Mouse (Mus musculus) midbrain, embryonic 15.5 days (tissue): Measurements from ENCODE around the gene Unc13d. TPM values are rescaled to one million over a fixed set of nuclear protein-coding genes. Genes with fewer than 3 reads are reported as not detected.

Experiments used
- ATAC-seq: fragments of 200-750 bp; cut with Nextera tagmentation; replicated peaks from 2 replicates; pipeline ENCODE4 v1.8.0; 2017; ENCODE audit warnings: moderate TSS enrichment
- H3K27ac ChIP-seq: fragments of 300-500 bp; sonication (generic); 2 replicates; pipeline ENCODE4 v1.5.1; 2015; ENCODE audit warnings: mild to moderate bottlenecking, inconsistent platforms
- H3K27me3 ChIP-seq: fragments of 300-500 bp; sonication (generic); replicated peaks from 2 replicates; pipeline ENCODE4 v1.6.1; 2015; ENCODE audit warnings: inconsistent platforms
- H3K36me3 ChIP-seq: fragments of 300-500 bp; sonication (generic); replicated peaks from 2 replicates; pipeline ENCODE4 v1.6.1; 2015; ENCODE audit warnings: inconsistent platforms
- H3K4me1 ChIP-seq: fragments of 300-500 bp; sonication (generic); 2 replicates; pipeline ENCODE4 v1.6.1; 2015; ENCODE audit warnings: inconsistent platforms
- H3K4me2 ChIP-seq: fragments of 300-500 bp; sonication (generic); 2 replicates; pipeline ENCODE4 v1.6.1; 2015; ENCODE audit warnings: inconsistent platforms, mild to moderate bottlenecking, moderate library complexity
- H3K4me3 ChIP-seq: fragments of 300-500 bp; sonication (generic); 2 replicates; pipeline ENCODE4 v1.5.1; 2015; ENCODE audit warnings: mild to moderate bottlenecking, inconsistent platforms
- H3K9ac ChIP-seq: fragments of 300-500 bp; sonication (generic); 2 replicates; pipeline ENCODE4 v1.6.1; 2015; ENCODE audit warnings: mild to moderate bottlenecking, inconsistent platforms
- H3K9me3 ChIP-seq: fragments of 300-500 bp; sonication (generic); 2 replicates; pipeline ENCODE4 v1.6.1; 2016; ENCODE audit warnings: inconsistent platforms
- WGBS: fragments of 180-500 bp; shearing (Covaris S2); methylation state at CpG from one replicate; pipeline ENCODE4 v1.1.7; 2015; ENCODE audit warnings: mixed read lengths; 5-methylcytosine and 5-hydroxymethylcytosine counted together
- polyA plus RNA-seq: library from polyadenylated mRNA; unstranded; fragments of >200 nt; fragmentation: Nextera tagmentation; extraction: Ambion mirVana; gene quantifications from 2 replicates; pipeline ENCODE4 v1.2.1, GENCODE M21; 2015

Gene Unc13d
- polyA plus RNA-seq, 1 experiment from 2014 or later = 0.70 TPM

- no peaks in the 10 kb centered on the region for H3K27me3 ChIP-seq
- peak within 1 kb of the TSS; percentile 82 for H3K27ac ChIP-seq
- H3K36me3 ChIP-seq = peaks cover 14% of the 10 kb centered on the region; the same call in 1 of the 2 replicates
- H3K9ac ChIP-seq = peak within 1 kb of the TSS; percentile 33
- peaks cover 17% of the 10 kb centered on the region for H3K4me1 ChIP-seq
- H3K9me3 ChIP-seq = no peaks in the 10 kb centered on the region
- WGBS = 4% methylated on average over 39 of the region's 43 CpGs
- peak within 1 kb of the TSS; percentile 50 for H3K4me3 ChIP-seq
- peak within 1 kb of the TSS; percentile 56 for H3K4me2 ChIP-seq
- ATAC-seq = peak; percentile 97
Measured at GRCm38 (mm10) chr11:116086258-116087193, 8.8 kb upstream of the Unc13d start, which contains the start of gene Wbp2. Gene Wbp2, minus strand, starts transcription at chr11:116086995.

DNA sequence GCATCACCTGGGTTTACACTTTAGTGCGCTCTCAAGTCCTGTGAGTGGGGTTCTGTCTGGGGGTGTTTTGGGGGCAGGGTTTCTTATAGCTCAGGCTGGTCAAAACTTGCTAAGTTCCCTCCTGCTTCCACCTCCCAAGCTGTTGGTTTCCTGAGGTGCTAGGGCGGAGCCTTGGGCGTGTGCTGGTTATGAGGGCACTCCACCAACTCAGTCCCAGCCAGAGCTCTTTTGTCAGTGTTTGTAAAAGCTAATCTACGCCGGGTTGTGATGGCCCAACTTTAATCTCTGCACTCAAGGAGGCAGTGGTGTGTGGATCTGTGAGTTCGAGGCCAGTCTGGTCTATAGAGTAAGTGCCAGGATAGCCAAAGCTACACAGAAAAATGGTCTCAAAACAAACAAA is 6.4 kb upstream of the Unc13d start:
- H3K27me3 ChIP-seq = no peaks in the 10 kb centered on the region
- H3K27ac ChIP-seq = no peak overlapping the region
- no peak overlapping the region for H3K9ac ChIP-seq
- no peaks in the 10 kb centered on the region for H3K9me3 ChIP-seq
- H3K4me3 ChIP-seq = no peak overlapping the region
- no peak for ATAC-seq
- H3K36me3 ChIP-seq = peaks cover 33% of the 10 kb centered on the region
- H3K4me1 ChIP-seq = peaks cover 18% of the 10 kb centered on the region
- no peak overlapping the region for H3K4me2 ChIP-seq
- 92% methylated on average over 6 of the region's 6 CpGs for WGBS

DNA sequence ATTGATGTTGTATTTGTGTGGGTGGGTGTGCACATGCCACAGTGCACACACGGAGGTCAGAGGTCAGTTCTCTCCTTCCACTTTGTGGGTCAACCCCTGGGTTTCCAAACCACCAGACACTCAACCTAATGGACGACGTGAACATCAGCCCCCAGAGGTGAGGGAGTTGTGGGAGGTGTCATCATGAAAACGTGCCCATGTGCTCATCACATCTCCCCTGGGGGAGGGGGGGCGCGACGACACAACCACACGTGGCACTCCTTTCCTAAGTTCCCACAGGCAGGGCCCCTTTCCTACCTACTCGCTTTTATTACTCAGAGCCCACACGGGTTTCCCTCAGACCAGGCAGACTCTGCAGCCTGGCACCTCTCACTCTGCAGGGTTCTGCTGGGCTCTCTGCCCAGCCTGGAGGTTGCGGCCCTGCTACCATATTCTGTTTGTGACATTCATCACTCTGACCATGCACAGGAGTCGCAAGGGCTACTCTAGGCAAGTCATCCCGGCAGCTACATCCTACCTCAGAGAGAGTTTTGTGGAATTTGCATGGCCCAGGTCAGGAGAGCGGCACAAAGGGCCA is 5.4 kb upstream of the Unc13d start:
- H3K4me3 ChIP-seq = no peak overlapping the region
- H3K27me3 ChIP-seq = no peaks in the 10 kb centered on the region
- no peaks in the 10 kb centered on the region for H3K9me3 ChIP-seq
- no peak overlapping the region for H3K4me2 ChIP-seq
- WGBS = 91% methylated on average over 14 of the region's 14 CpGs
- peaks cover 28% of the 10 kb centered on the region for H3K4me1 ChIP-seq
- ATAC-seq = no peak
- peaks cover 36% of the 10 kb centered on the region for H3K36me3 ChIP-seq
- no peak overlapping the region for H3K27ac ChIP-seq
- no peak overlapping the region for H3K9ac ChIP-seq

GRCm38 (mm10) chr11:116081081-116081480 is 3.3 kb upstream of the Unc13d start:
- ATAC-seq = no peak
- no peaks in the 10 kb centered on the region for H3K9me3 ChIP-seq
- H3K27ac ChIP-seq = no peak overlapping the region
- no peaks in the 10 kb centered on the region for H3K27me3 ChIP-seq
- H3K4me3 ChIP-seq = no peak overlapping the region
- no peak overlapping the region for H3K9ac ChIP-seq
- WGBS = 76% methylated on average over 6 of the region's 6 CpGs
- peaks cover 36% of the 10 kb centered on the region for H3K36me3 ChIP-seq
- peaks cover 23% of the 10 kb centered on the region for H3K4me1 ChIP-seq
- no peak overlapping the region for H3K4me2 ChIP-seq

GRCm38 (mm10) chr11:116079511-116079910 is 1.8 kb upstream of the Unc13d start:
- no peak overlapping the region for H3K27ac ChIP-seq
- H3K4me1 ChIP-seq = peaks cover 13% of the 10 kb centered on the region
- H3K27me3 ChIP-seq = no peaks in the 10 kb centered on the region
- peaks cover 36% of the 10 kb centered on the region for H3K36me3 ChIP-seq
- no peak overlapping the region for H3K4me3 ChIP-seq
- no peak overlapping the region for H3K4me2 ChIP-seq
- H3K9ac ChIP-seq = no peak overlapping the region
- 77% methylated on average over 10 of the region's 10 CpGs for WGBS
- ATAC-seq = no peak
- no peaks in the 10 kb centered on the region for H3K9me3 ChIP-seq

- Histone ChIP-seq H3K36me3 (peaks cover 34% of the 10 kb centered on the region), H3K4me3 (no peak overlapping the region), H3K9me3 (no peaks in the 10 kb centered on the region), H3K27ac (no peak overlapping the region), H3K9ac (no peak overlapping the region), H3K27me3 (no peaks in the 10 kb centered on the region), H3K4me2 (peak overlapping the region; percentile 49; the same call in 1 of the 2 replicates), H3K4me1 (peaks cover 13% of the 10 kb centered on the region)
- 17% methylated on average over 10 of the region's 10 CpGs for WGBS
- ATAC-seq = no peak
Measured at GRCm38 (mm10) chr11:116078676-116079320, 1.0 kb upstream of the Unc13d start.

DNA sequence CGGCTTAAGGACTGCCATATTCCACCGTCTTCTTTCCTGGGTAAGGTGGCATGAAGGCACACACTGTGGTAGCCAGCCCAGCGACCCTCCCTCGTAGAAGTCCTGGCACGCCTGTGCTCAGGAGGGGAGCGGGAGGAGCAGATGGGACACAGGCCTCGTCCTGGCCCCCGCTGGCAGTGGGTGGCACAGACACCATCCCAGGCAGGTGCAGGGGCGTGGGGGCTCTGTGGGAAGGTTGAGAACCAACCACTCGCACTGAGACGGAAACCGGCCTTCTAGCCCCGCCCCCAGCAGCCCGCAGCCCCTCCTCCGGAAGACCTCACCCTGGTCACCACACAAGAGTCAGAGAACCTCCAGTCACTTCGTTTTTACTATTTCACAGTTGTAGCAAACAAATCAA is 460 bp upstream of the Unc13d start:
- Histone ChIP-seq H3K27ac (peak overlapping the region; percentile 55; the same call in 1 of the 2 replicates), H3K36me3 (peaks cover 29% of the 10 kb centered on the region), H3K9me3 (no peaks in the 10 kb centered on the region), H3K27me3 (no peaks in the 10 kb centered on the region), H3K4me3 (peak overlapping the region; percentile 23), H3K4me1 (peaks cover 13% of the 10 kb centered on the region), H3K4me2 (peak overlapping the region; percentile 49), H3K9ac (peak overlapping the region; percentile 45)
- peak; percentile 51; the same call in 1 of the 2 replicates for ATAC-seq
- 9% methylated on average over 15 of the region's 16 CpGs for WGBS

- H3K27me3 ChIP-seq = no peaks in the 10 kb centered on the region
- H3K9ac ChIP-seq = no peak overlapping the region
- H3K9me3 ChIP-seq = no peaks in the 10 kb centered on the region
- H3K4me3 ChIP-seq = no peak overlapping the region
- peaks cover 13% of the 10 kb centered on the region for H3K4me1 ChIP-seq
- peaks cover 22% of the 10 kb centered on the region for H3K36me3 ChIP-seq
- no peak overlapping the region for H3K27ac ChIP-seq
- WGBS = 91% methylated on average over 7 of the region's 7 CpGs
- no peak for ATAC-seq
- H3K4me2 ChIP-seq = no peak overlapping the region
Measured at GRCm38 (mm10) chr11:116076836-116077235, 925 bp downstream of the Unc13d start.

DNA sequence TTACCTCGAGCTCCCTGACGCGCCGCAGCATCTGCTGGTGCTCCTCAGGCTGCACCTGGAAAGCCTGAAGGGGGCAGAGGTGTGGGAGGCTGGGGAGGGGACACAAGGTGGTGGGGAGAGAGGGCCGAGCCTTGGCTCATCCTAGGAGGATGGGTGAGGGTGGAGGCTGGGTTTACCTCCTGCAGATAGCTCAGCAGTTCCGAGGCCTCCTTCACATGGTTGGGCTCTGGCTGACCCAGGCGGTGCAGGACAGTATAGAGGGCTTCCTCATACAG is 1.6 kb downstream of the Unc13d start:
- ATAC-seq = no peak
- H3K9ac ChIP-seq = no peak overlapping the region
- no peaks in the 10 kb centered on the region for H3K9me3 ChIP-seq
- peaks cover 13% of the 10 kb centered on the region for H3K4me1 ChIP-seq
- H3K27me3 ChIP-seq = no peaks in the 10 kb centered on the region
- 61% methylated on average over 7 of the region's 7 CpGs for WGBS
- H3K4me2 ChIP-seq = no peak overlapping the region
- H3K4me3 ChIP-seq = no peak overlapping the region
- no peak overlapping the region for H3K27ac ChIP-seq
- peaks cover 20% of the 10 kb centered on the region for H3K36me3 ChIP-seq

- ATAC-seq = no peak
- 52% methylated on average over 20 of the region's 20 CpGs for WGBS
- no peak overlapping the region for H3K4me2 ChIP-seq
Measured at GRCm38 (mm10) chr11:116075539-116076265, 2.1 kb downstream of the Unc13d start.

GRCm38 (mm10) chr11:116074436-116074991 is 3.2 kb downstream of the Unc13d start:
- ATAC-seq = no peak
- no peak overlapping the region for H3K4me2 ChIP-seq
- 64% methylated on average over 7 of the region's 7 CpGs for WGBS
- H3K27me3 ChIP-seq = no peaks in the 10 kb centered on the region
- H3K27ac ChIP-seq = no peak overlapping the region
- H3K4me3 ChIP-seq = no peak overlapping the region
- no peak overlapping the region for H3K9ac ChIP-seq
- H3K9me3 ChIP-seq = no peaks in the 10 kb centered on the region
- peaks cover 6% of the 10 kb centered on the region; the same call in 1 of the 2 replicates for H3K36me3 ChIP-seq
- H3K4me1 ChIP-seq = peaks cover 13% of the 10 kb centered on the region

More at GRCm38 (mm10) chr11:116075539-116076265, 2.1 kb downstream of the Unc13d start:
- no peaks in the 10 kb centered on the region for H3K9me3 ChIP-seq
- no peak overlapping the region for H3K4me3 ChIP-seq
- H3K27ac ChIP-seq = no peak overlapping the region
- H3K36me3 ChIP-seq = peaks cover 16% of the 10 kb centered on the region
- H3K9ac ChIP-seq = no peak overlapping the region
- peaks cover 13% of the 10 kb centered on the region for H3K4me1 ChIP-seq
- no peaks in the 10 kb centered on the region for H3K27me3 ChIP-seq
